Mouse (Mus musculus): ENCODE data around the gene Plxdc1. TPM values are rescaled to one million over a fixed set of nuclear protein-coding genes. Genes with fewer than 3 reads are reported as not detected.
A peak's percentile ranks its signal among the peaks of the same experiment; 100 is the strongest.

Plxdc1 gene
- polyA plus RNA-seq, 1 experiment from 2014 or later, result 0.77 TPM

DNA sequence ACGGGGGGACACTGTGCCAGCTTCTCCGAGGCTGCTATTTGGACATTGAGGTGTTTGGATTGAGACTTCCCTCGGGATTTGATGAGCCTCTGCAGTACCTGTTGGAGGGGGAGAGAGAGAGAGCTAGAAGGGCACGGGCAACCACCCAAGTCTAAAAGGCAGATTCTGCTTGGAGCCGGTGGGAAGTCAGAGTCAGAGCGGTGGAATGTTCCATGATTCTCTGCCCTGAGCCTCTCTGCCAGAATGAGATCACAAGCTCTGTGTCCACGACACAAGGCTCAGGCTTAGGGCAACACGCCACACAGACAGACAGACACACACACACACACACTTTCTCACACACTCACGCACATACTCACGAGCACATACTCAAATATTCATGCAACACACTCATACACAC lies 19.4 kb upstream of the Plxdc1 start:
- H3K4me3 ChIP-seq (ENCODE audit: low read depth, low read length), result no peak overlapping the region
- no peak overlapping the region for H3K27ac ChIP-seq (ENCODE audit: low read depth, low read length)
- DNase-seq (ENCODE audit: low spot score), result no peak
- WGBS, result 85% methylated on average over 10 of the region's 10 CpGs
- peaks cover 7% of the 10 kb centered on the region for H3K4me1 ChIP-seq (replicated peaks; ENCODE audit: control insufficient read depth, insufficient read depth, low read length)
- no peak for ATAC-seq (replicated peaks; ENCODE audit: low FRiP score)
- H3K4me2 ChIP-seq, result no peak overlapping the region
- no peaks in the 10 kb centered on the region for H3K9me3 ChIP-seq (ENCODE audit: control insufficient read depth, low read length)
- no peaks in the 10 kb centered on the region for H3K36me3 ChIP-seq (ENCODE audit: control insufficient read depth, insufficient read depth, low read length)
- H3K9ac ChIP-seq (ENCODE audit: low read depth, low read length), result no peak overlapping the region
- peaks cover 19% of the 10 kb centered on the region for H3K27me3 ChIP-seq (replicated peaks; ENCODE audit: control insufficient read depth, insufficient read depth, low read length)

DNA sequence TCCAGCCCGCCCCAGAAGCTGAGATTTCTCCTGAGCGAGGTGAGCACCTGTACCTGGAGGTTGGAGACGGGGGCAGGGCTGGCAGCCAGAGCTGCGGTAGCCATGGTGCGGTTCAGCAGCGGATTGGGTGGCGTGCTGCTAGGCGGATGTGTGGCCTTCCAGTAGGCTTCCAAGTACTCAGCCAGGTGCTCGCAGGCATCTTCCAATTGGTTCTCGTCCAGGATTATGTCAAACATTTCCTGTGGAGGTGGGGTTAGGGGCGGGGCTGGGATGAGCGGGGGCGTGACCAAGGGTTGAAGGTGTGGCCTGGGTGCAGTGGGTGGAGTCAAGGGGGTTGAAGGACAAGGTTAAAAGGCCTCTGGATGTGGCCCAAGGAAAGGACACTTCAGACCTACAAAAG lies 18.8 kb upstream of the Plxdc1 start:
- Histone ChIP-seq H3K9me3 (ENCODE audit: control insufficient read depth, low read length) (no peaks in the 10 kb centered on the region), H3K36me3 (ENCODE audit: control insufficient read depth, insufficient read depth, low read length) (no peaks in the 10 kb centered on the region), H3K27ac (ENCODE audit: low read depth, low read length) (no peak overlapping the region), H3K9ac (ENCODE audit: low read depth, low read length) (no peak overlapping the region), H3K4me2 (peak overlapping the region; percentile 50), H3K27me3 (replicated peaks; ENCODE audit: control insufficient read depth, insufficient read depth, low read length) (peaks cover 25% of the 10 kb centered on the region), H3K4me3 (ENCODE audit: low read depth, low read length) (0 out of 2 replicates have a peak overlapping the region, but pooled peaks have one; percentile 10), H3K4me1 (replicated peaks; ENCODE audit: control insufficient read depth, insufficient read depth, low read length) (peaks cover 7% of the 10 kb centered on the region)
- ATAC-seq (replicated peaks; ENCODE audit: low FRiP score), result no peak; the same call in 1 of the 2 replicates
- WGBS, result 28% methylated on average over 13 of the region's 13 CpGs
- DNase-seq (ENCODE audit: low spot score), result no peak

DNA sequence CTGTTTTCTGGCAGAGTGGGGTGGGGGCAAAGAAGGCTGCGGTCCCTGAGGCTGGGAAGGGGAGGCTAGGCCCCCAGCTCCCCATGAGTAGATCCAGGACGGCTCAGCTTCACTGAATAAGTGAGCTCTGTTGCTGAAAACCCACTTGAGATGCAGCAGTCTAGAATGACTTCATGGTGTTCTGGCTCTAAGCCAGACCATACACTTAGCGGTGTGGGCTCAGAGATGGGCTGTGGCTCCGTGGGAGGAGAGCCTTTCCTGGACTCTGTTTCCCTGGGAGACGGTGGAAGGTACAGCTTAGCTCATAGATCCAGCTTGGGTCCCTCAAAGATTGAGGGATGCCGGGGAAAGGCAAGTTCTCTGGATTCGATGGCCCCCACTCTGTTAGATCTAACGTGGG lies 17.9 kb upstream of the Plxdc1 start:
- Histone ChIP-seq H3K4me3 (ENCODE audit: low read depth, low read length) (no peak overlapping the region), H3K4me1 (replicated peaks; ENCODE audit: control insufficient read depth, insufficient read depth, low read length) (peaks cover 7% of the 10 kb centered on the region), H3K27ac (ENCODE audit: low read depth, low read length) (no peak overlapping the region), H3K9me3 (ENCODE audit: control insufficient read depth, low read length) (no peaks in the 10 kb centered on the region), H3K4me2 (no peak overlapping the region), H3K27me3 (replicated peaks; ENCODE audit: control insufficient read depth, insufficient read depth, low read length) (peaks cover 28% of the 10 kb centered on the region), H3K9ac (ENCODE audit: low read depth, low read length) (no peak overlapping the region), H3K36me3 (ENCODE audit: control insufficient read depth, insufficient read depth, low read length) (no peaks in the 10 kb centered on the region)
- no peak for DNase-seq (ENCODE audit: low spot score)
- ATAC-seq (replicated peaks; ENCODE audit: low FRiP score), result no peak
- 76% methylated on average over 8 of the region's 8 CpGs for WGBS

DNA sequence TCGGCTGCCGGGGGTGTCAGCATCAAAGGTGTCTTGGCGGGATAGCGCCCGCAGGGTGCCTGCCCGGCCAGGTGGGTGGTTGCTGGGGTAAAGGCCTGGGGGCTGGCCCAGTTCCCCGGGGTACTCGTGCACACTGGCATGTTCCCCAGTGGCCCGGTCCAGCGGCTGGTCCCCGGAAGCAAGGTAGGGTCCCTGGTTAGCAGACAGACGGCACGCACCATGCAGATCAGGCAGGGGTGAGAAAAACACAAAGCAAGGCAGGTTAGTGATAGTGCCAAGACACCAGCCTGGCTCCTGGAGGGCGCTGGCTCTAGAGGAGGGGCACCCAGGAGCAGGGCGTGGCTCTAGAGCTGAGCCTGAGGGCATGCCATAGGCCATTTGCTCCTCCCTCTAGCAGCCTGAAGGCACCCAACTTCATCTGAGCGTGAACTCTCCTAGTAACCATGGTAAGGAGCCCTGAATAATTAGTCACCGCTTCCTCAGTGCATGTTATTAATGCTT lies 17.0 kb upstream of the Plxdc1 start:
- Histone ChIP-seq H3K4me1 (replicated peaks; ENCODE audit: control insufficient read depth, insufficient read depth, low read length) (peaks cover 7% of the 10 kb centered on the region), H3K9me3 (ENCODE audit: control insufficient read depth, low read length) (no peaks in the 10 kb centered on the region), H3K27ac (ENCODE audit: low read depth, low read length) (no peak overlapping the region), H3K4me3 (ENCODE audit: low read depth, low read length) (peak overlapping the region; percentile 33), H3K36me3 (ENCODE audit: control insufficient read depth, insufficient read depth, low read length) (no peaks in the 10 kb centered on the region), H3K9ac (ENCODE audit: low read depth, low read length) (no peak overlapping the region), H3K4me2 (peak overlapping the region; percentile 70), H3K27me3 (replicated peaks; ENCODE audit: control insufficient read depth, insufficient read depth, low read length) (peaks cover 28% of the 10 kb centered on the region)
- WGBS, result 35% methylated on average over 17 of the region's 17 CpGs
- DNase-seq (ENCODE audit: low spot score), result no peak
- ATAC-seq (replicated peaks; ENCODE audit: low FRiP score), result no peak

DNA sequence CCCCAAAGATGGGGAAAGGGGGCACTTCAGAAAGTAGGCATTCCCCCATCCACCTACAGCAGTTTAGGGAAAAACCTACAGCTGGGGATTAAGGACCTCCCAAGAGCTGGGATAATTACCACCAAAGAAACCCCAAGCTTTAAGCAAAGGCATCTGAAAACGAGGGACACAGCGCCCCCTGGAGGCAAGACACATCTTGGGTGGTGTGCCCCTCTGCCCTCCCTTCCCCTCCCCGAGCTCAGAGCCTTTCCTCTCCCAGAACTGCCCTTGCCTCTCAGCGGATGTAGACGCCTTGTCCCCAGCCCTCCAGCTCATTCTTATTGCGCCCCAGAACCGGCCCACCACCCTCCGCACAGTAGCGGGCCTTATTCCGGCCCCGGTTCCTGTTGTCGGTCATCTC lies 16.4 kb upstream of the Plxdc1 start:
- Histone ChIP-seq H3K36me3 (ENCODE audit: control insufficient read depth, insufficient read depth, low read length) (no peaks in the 10 kb centered on the region), H3K27me3 (replicated peaks; ENCODE audit: control insufficient read depth, insufficient read depth, low read length) (peaks cover 28% of the 10 kb centered on the region)
- peak; percentile 77 for DNase-seq (ENCODE audit: low spot score)

DNA sequence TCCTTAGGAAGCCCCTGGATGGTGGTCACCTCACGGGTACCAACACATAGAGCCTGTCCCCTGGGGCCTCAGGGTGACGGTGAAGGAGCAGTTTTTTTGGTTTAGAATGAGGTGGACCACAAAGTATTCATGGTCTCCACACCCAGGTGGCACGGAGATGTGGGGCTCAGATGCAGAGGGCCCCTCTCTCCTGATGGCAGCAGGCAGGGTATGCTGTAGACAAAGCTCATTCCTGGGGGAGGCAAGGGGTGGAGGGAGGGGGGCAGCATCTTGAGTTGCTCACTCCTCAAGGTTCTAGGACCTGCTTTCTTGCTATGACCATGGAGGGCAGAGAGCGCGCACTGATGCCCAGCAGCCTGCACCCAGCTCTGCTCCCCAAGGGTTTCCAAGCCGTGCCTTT lies 15.7 kb upstream of the Plxdc1 start:
- H3K4me1 ChIP-seq (replicated peaks; ENCODE audit: control insufficient read depth, insufficient read depth, low read length), result peaks cover 7% of the 10 kb centered on the region
- no peaks in the 10 kb centered on the region for H3K9me3 ChIP-seq (ENCODE audit: control insufficient read depth, low read length)
- WGBS, result 52% methylated on average over 6 of the region's 6 CpGs
- H3K27me3 ChIP-seq (replicated peaks; ENCODE audit: control insufficient read depth, insufficient read depth, low read length), result peaks cover 28% of the 10 kb centered on the region
- H3K9ac ChIP-seq (ENCODE audit: low read depth, low read length), result no peak overlapping the region
- H3K36me3 ChIP-seq (ENCODE audit: control insufficient read depth, insufficient read depth, low read length), result no peaks in the 10 kb centered on the region
- ATAC-seq (replicated peaks; ENCODE audit: low FRiP score), result no peak
- no peak overlapping the region for H3K27ac ChIP-seq (ENCODE audit: low read depth, low read length)
- H3K4me2 ChIP-seq, result no peak overlapping the region
- H3K4me3 ChIP-seq (ENCODE audit: low read depth, low read length), result no peak overlapping the region
- no peak for DNase-seq (ENCODE audit: low spot score)

More for the DNA sequence above, 16.4 kb upstream of the Plxdc1 start:
- Histone ChIP-seq H3K4me3 (ENCODE audit: low read depth, low read length) (peak overlapping the region; percentile 33), H3K4me2 (peak overlapping the region; percentile 70), H3K9me3 (ENCODE audit: control insufficient read depth, low read length) (no peaks in the 10 kb centered on the region), H3K9ac (ENCODE audit: low read depth, low read length) (no peak overlapping the region), H3K27ac (ENCODE audit: low read depth, low read length) (no peak overlapping the region), H3K4me1 (replicated peaks; ENCODE audit: control insufficient read depth, insufficient read depth, low read length) (peaks cover 7% of the 10 kb centered on the region)
- WGBS, result 7% methylated on average over 12 of the region's 12 CpGs
- ATAC-seq (replicated peaks; ENCODE audit: low FRiP score), result 0 out of 2 replicates have a peak, but pooled peaks have one; percentile 21

DNA sequence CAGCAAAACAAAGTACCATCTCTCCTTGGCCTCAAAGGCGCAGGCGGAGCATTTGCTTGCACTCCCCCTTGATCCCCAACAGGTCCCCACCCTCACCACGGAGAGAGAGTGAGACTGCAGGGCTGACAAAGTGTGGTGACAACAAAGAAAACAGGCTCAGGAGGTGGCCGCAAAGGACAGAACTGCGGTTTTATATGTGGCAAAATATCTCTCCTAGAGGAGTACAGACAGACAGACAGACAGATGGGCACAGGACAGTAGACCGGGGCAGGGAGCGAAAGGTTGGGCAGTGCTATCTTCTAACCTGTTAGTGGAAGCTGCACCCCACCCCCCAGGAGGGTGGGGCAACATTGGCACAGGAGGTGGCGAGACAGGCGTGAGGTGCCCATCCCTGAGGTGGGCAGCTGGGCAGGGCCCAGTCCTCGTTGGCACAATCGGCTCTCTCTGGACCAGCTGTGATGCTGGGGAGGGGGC lies 15.1 kb upstream of the Plxdc1 start:
- WGBS, result 30% methylated on average over 11 of the region's 11 CpGs
- H3K9ac ChIP-seq (ENCODE audit: low read depth, low read length), result no peak overlapping the region
- H3K36me3 ChIP-seq (ENCODE audit: control insufficient read depth, insufficient read depth, low read length), result no peaks in the 10 kb centered on the region
- no peak overlapping the region for H3K4me2 ChIP-seq
- H3K9me3 ChIP-seq (ENCODE audit: control insufficient read depth, low read length), result no peaks in the 10 kb centered on the region
- peaks cover 7% of the 10 kb centered on the region for H3K4me1 ChIP-seq (replicated peaks; ENCODE audit: control insufficient read depth, insufficient read depth, low read length)
- H3K27ac ChIP-seq (ENCODE audit: low read depth, low read length), result no peak overlapping the region
- ATAC-seq (replicated peaks; ENCODE audit: low FRiP score) (no peak), DNase-seq (ENCODE audit: low spot score) (no peak)
- no peak overlapping the region for H3K4me3 ChIP-seq (ENCODE audit: low read depth, low read length)
- H3K27me3 ChIP-seq (replicated peaks; ENCODE audit: control insufficient read depth, insufficient read depth, low read length), result peaks cover 28% of the 10 kb centered on the region

DNA sequence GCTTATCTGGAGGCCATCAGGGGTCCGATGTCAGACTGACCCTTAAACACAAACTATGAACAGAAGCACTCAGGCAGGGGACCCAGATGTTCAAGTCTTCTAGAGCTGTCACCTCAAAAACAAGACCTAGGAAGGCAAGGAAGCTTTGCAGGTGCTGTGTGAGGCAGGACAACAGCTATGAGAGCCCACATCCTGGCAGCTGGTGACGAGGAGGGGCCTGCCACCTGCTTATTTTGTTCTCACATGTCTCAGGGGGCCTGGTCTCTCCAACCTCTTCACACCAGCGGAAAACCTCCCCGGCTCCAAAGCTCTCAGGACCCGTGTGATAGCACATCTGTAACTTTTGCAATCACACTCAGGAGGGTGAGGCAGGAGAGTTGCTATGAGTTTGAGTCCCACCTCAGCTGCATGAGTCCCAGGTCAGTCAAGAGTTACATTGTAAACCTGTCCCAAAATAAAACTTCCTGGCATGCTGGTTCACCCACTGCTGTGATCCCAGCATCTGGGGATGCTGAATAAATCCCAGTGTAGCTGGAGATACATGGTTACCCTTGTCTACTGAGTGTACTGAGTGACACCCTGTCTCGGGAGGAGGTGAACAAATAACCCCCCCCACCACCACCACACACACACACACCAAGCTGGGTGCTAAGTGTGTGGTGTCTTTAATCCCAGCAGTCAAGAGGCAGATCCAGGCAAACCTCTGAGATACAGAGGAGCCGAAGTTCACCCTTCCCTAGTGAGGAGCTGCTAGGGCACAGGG lies 14.3 kb upstream of the Plxdc1 start:
- H3K4me3 ChIP-seq (ENCODE audit: low read depth, low read length), result no peak overlapping the region
- H3K4me2 ChIP-seq, result peak overlapping the region; percentile 3; the same call in 1 of the 2 replicates
- no peak overlapping the region for H3K9ac ChIP-seq (ENCODE audit: low read depth, low read length)
- peaks cover 28% of the 10 kb centered on the region for H3K27me3 ChIP-seq (replicated peaks; ENCODE audit: control insufficient read depth, insufficient read depth, low read length)
- no peaks in the 10 kb centered on the region for H3K36me3 ChIP-seq (ENCODE audit: control insufficient read depth, insufficient read depth, low read length)
- peaks cover 9% of the 10 kb centered on the region for H3K4me1 ChIP-seq (replicated peaks; ENCODE audit: control insufficient read depth, insufficient read depth, low read length)
- 32% methylated on average over 7 of the region's 7 CpGs for WGBS
- DNase-seq (ENCODE audit: low spot score) (no peak), ATAC-seq (replicated peaks; ENCODE audit: low FRiP score) (no peak)
- no peaks in the 10 kb centered on the region for H3K9me3 ChIP-seq (ENCODE audit: control insufficient read depth, low read length)
- no peak overlapping the region for H3K27ac ChIP-seq (ENCODE audit: low read depth, low read length)

DNA sequence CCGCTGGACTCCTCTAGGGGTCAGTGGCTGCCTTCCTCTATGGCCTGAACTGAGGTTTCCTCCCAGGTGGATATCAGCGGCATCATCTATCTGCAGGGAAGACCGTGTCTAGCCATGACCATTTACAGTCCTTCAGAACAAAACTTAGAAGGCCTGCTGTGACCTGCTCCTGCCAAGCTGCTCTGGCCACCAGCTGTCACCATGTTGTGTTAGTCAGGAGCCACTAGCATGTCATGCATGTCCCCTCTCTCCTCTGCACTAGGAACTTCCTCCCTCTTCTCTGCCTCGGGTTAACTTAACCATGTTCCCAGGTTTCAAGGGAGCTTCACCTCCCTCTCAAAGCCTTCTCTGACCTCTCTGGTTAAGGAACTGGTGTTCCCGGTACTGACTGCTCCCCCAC lies 13.5 kb upstream of the Plxdc1 start:
- Histone ChIP-seq H3K27me3 (replicated peaks; ENCODE audit: control insufficient read depth, insufficient read depth, low read length) (peaks cover 28% of the 10 kb centered on the region), H3K4me1 (replicated peaks; ENCODE audit: control insufficient read depth, insufficient read depth, low read length) (peaks cover 17% of the 10 kb centered on the region)
- DNase-seq (ENCODE audit: low spot score), result no peak

More for the DNA sequence above, 13.5 kb upstream of the Plxdc1 start:
- WGBS, result 52% methylated on average over 5 of the region's 5 CpGs
- 0 out of 2 replicates have a peak overlapping the region, but pooled peaks have one; percentile 3 for H3K4me2 ChIP-seq
- no peaks in the 10 kb centered on the region for H3K9me3 ChIP-seq (ENCODE audit: control insufficient read depth, low read length)
- no peak for ATAC-seq (replicated peaks; ENCODE audit: low FRiP score)
- H3K27ac ChIP-seq (ENCODE audit: low read depth, low read length), result no peak overlapping the region
- peak overlapping the region; percentile 31; the same call in 1 of the 2 replicates for H3K9ac ChIP-seq (ENCODE audit: low read depth, low read length)
- H3K4me3 ChIP-seq (ENCODE audit: low read depth, low read length), result no peak overlapping the region
- no peaks in the 10 kb centered on the region for H3K36me3 ChIP-seq (ENCODE audit: control insufficient read depth, insufficient read depth, low read length)

Measured in liver, embryonic 11.5 days (tissue).